Mouse (Mus musculus) spleen, adult 2 months (tissue): ENCODE data around the gene Gsto1.

Experiments
- CTCF ChIP-seq: fragments of 200-500 bp; IDR thresholded peaks from 2 replicates; pipeline ENCODE4 v1.5.1; 2011; ENCODE audit warnings: mild to moderate bottlenecking, inconsistent platforms; ENCODE audit not compliant: insufficient read depth, insufficient read length, insufficient replicate concordance; ENCODE audit errors: extremely low read depth
- POLR2A ChIP-seq: fragments of 200-500 bp; IDR thresholded peaks from 2 replicates; pipeline ENCODE4 v1.6.1; 2011; ENCODE audit warnings: low read depth, low read length, inconsistent platforms

DNA sequence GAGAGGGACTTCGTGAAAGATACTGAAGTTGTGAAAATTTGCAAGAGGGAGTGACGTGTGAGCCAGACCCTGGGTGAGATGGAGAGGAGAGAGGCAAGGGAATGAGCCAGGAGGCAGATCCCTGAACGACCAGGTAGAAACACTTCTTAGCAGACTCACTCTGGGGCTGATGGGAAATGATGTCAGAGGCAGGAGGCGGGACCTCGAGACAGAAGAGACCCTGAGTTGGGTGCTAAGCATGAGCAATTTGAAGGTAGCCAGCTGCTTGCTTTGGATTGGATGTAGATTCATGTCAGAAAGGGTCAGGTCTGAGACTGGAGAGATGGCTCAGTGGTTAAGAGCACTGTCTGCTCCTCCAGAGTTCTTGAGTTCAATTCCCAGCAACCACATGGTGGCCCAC, 40.0 kb upstream of the Gsto1 start:
- TF ChIP-seq CTCF = no peak
- no peak for TF ChIP-seq POLR2A
